In genomic region chr15:79377681-79378080, GRCm38 (mm10) we compare ENCODE assay signal across 8 mouse cellular contexts. TPM values are rescaled to one million over a fixed set of nuclear protein-coding genes. Genes with fewer than 3 reads are reported as not detected.
DNase-seq lines count a peak whose midpoint lies in the region; ATAC-seq and TF ChIP-seq lines count a peak whose summit lies in the region.

No protein-coding gene starts in this region.

- peak; percentile 67 for TF ChIP-seq CTCF in intestine, postnatal 0 days (IDR thresholded peaks at IDR 0.05; ENCODE audit: low read depth)
- peak; percentile 82 for TF ChIP-seq CTCF in lung, adult 2 months (IDR thresholded peaks at IDR 0.05; ENCODE audit: insufficient read depth, low read length)

- H3K9ac ChIP-seq in intestine, postnatal 0 days (ENCODE audit: low read depth, low read length): no peak overlapping the region
- H3K9ac ChIP-seq in intestine, embryonic 16.5 days (ENCODE audit: low read depth, low read length): no peak overlapping the region
- H3K9ac ChIP-seq in heart, embryonic 14.5 days (ENCODE audit: low read length): no peak overlapping the region

- 73% methylated on average over 6 of the region's 6 CpGs for WGBS in intestine, postnatal 0 days
- WGBS in intestine, embryonic 16.5 days: 75% methylated on average over 6 of the region's 6 CpGs
- WGBS in heart, embryonic 14.5 days: 73% methylated on average over 6 of the region's 6 CpGs
- WGBS in lung, adult 2 months: 35% methylated on average over 6 of the region's 6 CpGs

- H3K27ac ChIP-seq in intestine, postnatal 0 days (ENCODE audit: low read depth, low read length): no peak overlapping the region
- no peak overlapping the region for H3K27ac ChIP-seq in intestine, embryonic 16.5 days (ENCODE audit: low read length)
- H3K27ac ChIP-seq in heart, embryonic 14.5 days (replicated peaks in 1 of 2; ENCODE audit: control insufficient read depth in 1 of 2, insufficient read depth in 1 of 2, low read depth in 2 of 2, low read length in 2 of 2): peak overlapping the region; percentile 5 to 39; a peak in 2 of 4 replicates

- no peak overlapping the region for H3K4me2 ChIP-seq in intestine, postnatal 0 days (replicated peaks; ENCODE audit: low read depth)
- H3K4me2 ChIP-seq in intestine, embryonic 16.5 days (ENCODE audit: low read depth, low read length): no peak overlapping the region
- H3K4me2 ChIP-seq in heart, embryonic 14.5 days (ENCODE audit: low read length): no peak overlapping the region

- TF ChIP-seq POLR2A in lung, adult 2 months (IDR thresholded peaks at IDR 0.05; ENCODE audit: borderline replicate concordance, extremely low read depth, low read depth, low read length): peak; percentile 39; the same call in 1 of the 2 replicates

- H3K4me1 ChIP-seq in intestine, postnatal 0 days (replicated peaks; ENCODE audit: control insufficient read depth, insufficient read depth, low read length): no peaks in the 10 kb centered on the region
- H3K4me1 ChIP-seq in intestine, embryonic 16.5 days (ENCODE audit: control insufficient read depth, insufficient read depth, low read length): no peaks in the 10 kb centered on the region
- peaks cover 20 to 41% of the 10 kb centered on the region in 2 experiments for H3K4me1 ChIP-seq in heart, embryonic 14.5 days (ENCODE audit: control insufficient read depth in 2 of 2, insufficient read depth in 2 of 2, low read length in 2 of 2)
- H3K4me1 ChIP-seq in lung, adult 2 months (ENCODE audit: control insufficient read depth, insufficient read depth, low read length): peaks cover 32% of the 10 kb centered on the region

- no peaks in the 10 kb centered on the region for H3K9me3 ChIP-seq in intestine, postnatal 0 days (ENCODE audit: control insufficient read depth)
- H3K9me3 ChIP-seq in intestine, embryonic 16.5 days (ENCODE audit: control insufficient read depth, low read length): no peaks in the 10 kb centered on the region
- H3K9me3 ChIP-seq in heart, embryonic 14.5 days (ENCODE audit: control insufficient read depth, low read length): no peaks in the 10 kb centered on the region

- ATAC-seq in intestine, postnatal 0 days: no peak
- ATAC-seq in intestine, embryonic 16.5 days: no peak
- ATAC-seq in heart, embryonic 14.5 days (ENCODE audit: insufficient number of reproducible peaks, insufficient read depth, low FRiP score, low read depth): no peak
- ATAC-seq in megakaryocyte progenitor cell, adult 5-6 weeks (replicated peaks; ENCODE audit: poor library complexity): no peak

- H3K27me3 ChIP-seq in intestine, postnatal 0 days (replicated peaks; ENCODE audit: control insufficient read depth, insufficient read depth, low read length): no peaks in the 10 kb centered on the region
- no peaks in the 10 kb centered on the region for H3K27me3 ChIP-seq in intestine, embryonic 16.5 days (replicated peaks; ENCODE audit: control insufficient read depth, insufficient read depth, low read length)
- H3K27me3 ChIP-seq in heart, embryonic 14.5 days (ENCODE audit: control insufficient read depth, insufficient read depth, low read length): no peaks in the 10 kb centered on the region

- peak; percentile 83 for DNase-seq in adrenal gland, postnatal 14 days
- peak; percentile 53 for DNase-seq in lung, adult 2 months
- DNase-seq in spleen, adult 18-20 months: no peak
- no peak for DNase-seq in neural tube, embryonic 10.5 days (ENCODE audit: extremely low spot score, low spot score)

- H3K4me3 ChIP-seq in intestine, postnatal 0 days (ENCODE audit: low read depth, low read length): no peak overlapping the region
- H3K4me3 ChIP-seq in intestine, embryonic 16.5 days (ENCODE audit: low read length): no peak overlapping the region
- H3K4me3 ChIP-seq in heart, embryonic 14.5 days (ENCODE audit: control insufficient read depth in 1 of 2, insufficient read depth in 1 of 2, low read depth in 1 of 2, low read length in 2 of 2): no peak overlapping the region
- no peak overlapping the region for H3K4me3 ChIP-seq in lung, adult 2 months (replicated peaks; ENCODE audit: extremely low read depth, low read depth, low read length)

- peaks cover 46% of the 10 kb centered on the region for H3K36me3 ChIP-seq in intestine, postnatal 0 days (ENCODE audit: control insufficient read depth, insufficient read depth)
- no peaks in the 10 kb centered on the region for H3K36me3 ChIP-seq in intestine, embryonic 16.5 days (ENCODE audit: control insufficient read depth, insufficient read depth, low read length)
- H3K36me3 ChIP-seq in heart, embryonic 14.5 days (ENCODE audit: control insufficient read depth, insufficient read depth, low read length): peaks cover 56% of the 10 kb centered on the region

RNA-seq across cellular contexts. Expression of gene Tmem184b, which starts 25.7 kb away (rescaled TPM):
- 32.7 and 34.1 TPM in 2 replicates for polyA plus RNA-seq in intestine, postnatal 0 days (2015; fragmentation: Nextera tagmentation; extraction: Ambion mirVana)
- polyA plus RNA-seq in intestine, embryonic 16.5 days (2015; fragmentation: Nextera tagmentation; extraction: Ambion mirVana): 43.6 and 46.4 TPM in 2 replicates
- 45.2 and 48.0 TPM in 2 replicates for total RNA-seq in adrenal gland, postnatal 14 days (2021)
- 56.1 and 60.6 TPM in 2 replicates for polyA plus RNA-seq in heart, embryonic 14.5 days (2014; fragmentation: Nextera tagmentation; extraction: Ambion mirVana)
- polyA plus RNA-seq in lung, adult 2 months (2012; rRNA removed): 269 and 331 TPM in 2 replicates
- total RNA-seq in megakaryocyte progenitor cell, adult 5-6 weeks (2015): 12.0 and 12.2 TPM in 2 replicates
- 4.0 and 4.3 TPM in 2 replicates for total RNA-seq in megakaryocyte progenitor cell, adult 5-6 weeks (2017)

RNA-seq across cellular contexts. Expression of gene Maff, which starts 31.3 kb away (rescaled TPM):
- polyA plus RNA-seq in intestine, postnatal 0 days (2015; fragmentation: Nextera tagmentation; extraction: Ambion mirVana): 6.6 and 8.8 TPM in 2 replicates
- polyA plus RNA-seq in intestine, embryonic 16.5 days (2015; fragmentation: Nextera tagmentation; extraction: Ambion mirVana): 6.0 and 7.1 TPM in 2 replicates
- total RNA-seq in adrenal gland, postnatal 14 days (2021): 6.2 and 7.4 TPM in 2 replicates
- polyA plus RNA-seq in heart, embryonic 14.5 days (2014; fragmentation: Nextera tagmentation; extraction: Ambion mirVana): 2.2 and 3.5 TPM in 2 replicates
- polyA plus RNA-seq in lung, adult 2 months (2012; rRNA removed): 12.1 and 21.0 TPM in 2 replicates
- 3.2 and 3.9 TPM in 2 replicates for total RNA-seq in megakaryocyte progenitor cell, adult 5-6 weeks (2015)
- total RNA-seq in megakaryocyte progenitor cell, adult 5-6 weeks (2017): 1.5 and 1.7 TPM in 2 replicates

RNA-seq across cellular contexts. Expression of gene Pla2g6, which starts 49.5 kb away (rescaled TPM):
- 17.4 and 22.1 TPM in 2 replicates for polyA plus RNA-seq in intestine, postnatal 0 days (2015; fragmentation: Nextera tagmentation; extraction: Ambion mirVana)
- polyA plus RNA-seq in intestine, embryonic 16.5 days (2015; fragmentation: Nextera tagmentation; extraction: Ambion mirVana): 27.1 and 28.3 TPM in 2 replicates
- total RNA-seq in adrenal gland, postnatal 14 days (2021): 22.1 and 26.0 TPM in 2 replicates
- 10.9 and 11.7 TPM in 2 replicates for polyA plus RNA-seq in heart, embryonic 14.5 days (2014; fragmentation: Nextera tagmentation; extraction: Ambion mirVana)
- polyA plus RNA-seq in lung, adult 2 months (2012; rRNA removed): 25.9 and 26.1 TPM in 2 replicates
- total RNA-seq in megakaryocyte progenitor cell, adult 5-6 weeks (2015): 6.9 and 8.4 TPM in 2 replicates
- total RNA-seq in megakaryocyte progenitor cell, adult 5-6 weeks (2017): 6.6 and 6.9 TPM in 2 replicates

Comparison
In these comparisons a context has a peak if more than half of its experiments do, and no peak if none do; other contexts are left out.
1. H3K27ac ChIP-seq: peak in heart, embryonic 14.5 days (2 of 2); none in intestine, postnatal 0 days (single experiment) and intestine, embryonic 16.5 days (single experiment).
2. DNase-seq: peak in adrenal gland, postnatal 14 days (single experiment) and lung, adult 2 months (single experiment); none in spleen, adult 18-20 months (0 of 2) and neural tube, embryonic 10.5 days (single experiment).